Mouse (Mus musculus) gonadal fat pad, adult 2 months (tissue): ENCODE results near the gene Fam131b. TPM values are rescaled to one million over a fixed set of nuclear protein-coding genes. Genes with fewer than 3 reads are reported as not detected.
A peak's percentile ranks its signal among the peaks of the same experiment; 100 is the strongest.

Source experiments
- DNase-seq: peaks from one replicate; pipeline ENCODE4 v3.0.0-alpha.2; 2012; ENCODE audit warnings: low read depth
- polyA plus RNA-seq: library from polyadenylated mRNA; depleted of rRNA; stranded (reverse); fragments of >200 nt; gene quantifications from 2 replicates; pipeline ENCODE4 v1.2.3, GENCODE M21; 2012; rRNA removed

Gene Fam131b
- polyA plus RNA-seq: 0.22 and 0.36 TPM in 2 replicates

DNA sequence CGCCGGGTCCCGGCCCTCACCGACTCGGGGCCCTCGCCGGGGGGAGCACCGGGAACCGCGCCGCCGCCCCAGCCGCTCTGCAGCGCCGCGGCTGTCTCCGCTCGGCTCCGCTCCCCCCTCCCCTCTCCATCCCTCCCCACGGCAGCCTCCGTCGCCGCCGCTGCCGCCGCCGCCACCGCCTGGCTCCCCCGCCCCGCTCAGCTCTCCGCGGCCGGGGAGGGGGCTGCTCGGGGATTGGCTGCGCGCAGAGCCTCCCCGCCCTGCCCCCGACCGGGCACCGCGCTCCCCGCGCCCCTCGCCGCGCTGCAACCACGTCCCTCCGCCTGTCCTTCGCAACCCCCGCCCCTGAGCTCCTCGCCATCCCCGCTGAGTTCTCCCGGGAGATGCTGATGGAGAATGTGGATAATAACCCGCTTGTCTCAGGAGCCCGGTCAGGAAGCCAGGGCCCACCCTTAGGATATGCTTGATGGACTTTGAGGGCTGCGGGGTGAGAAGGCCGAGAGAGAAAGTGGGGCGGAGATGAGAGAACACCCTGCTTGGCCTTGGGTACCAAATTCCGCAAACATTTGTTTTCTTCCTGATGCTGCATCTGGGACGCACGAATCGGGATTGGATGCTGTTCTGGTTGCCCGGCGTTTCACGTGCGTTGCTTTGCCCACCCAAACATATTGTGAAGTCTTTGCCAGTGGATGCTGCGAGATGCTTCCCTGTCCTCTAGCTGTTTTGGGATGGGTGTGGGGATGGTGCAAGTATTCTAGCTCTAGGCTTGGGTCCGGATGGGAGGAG is at the start of gene Fam131b:
Fam131b (minus strand) TSS at position 162 of the 786 bp plus-strand sequence.
- DNase-seq: no peak

DNA sequence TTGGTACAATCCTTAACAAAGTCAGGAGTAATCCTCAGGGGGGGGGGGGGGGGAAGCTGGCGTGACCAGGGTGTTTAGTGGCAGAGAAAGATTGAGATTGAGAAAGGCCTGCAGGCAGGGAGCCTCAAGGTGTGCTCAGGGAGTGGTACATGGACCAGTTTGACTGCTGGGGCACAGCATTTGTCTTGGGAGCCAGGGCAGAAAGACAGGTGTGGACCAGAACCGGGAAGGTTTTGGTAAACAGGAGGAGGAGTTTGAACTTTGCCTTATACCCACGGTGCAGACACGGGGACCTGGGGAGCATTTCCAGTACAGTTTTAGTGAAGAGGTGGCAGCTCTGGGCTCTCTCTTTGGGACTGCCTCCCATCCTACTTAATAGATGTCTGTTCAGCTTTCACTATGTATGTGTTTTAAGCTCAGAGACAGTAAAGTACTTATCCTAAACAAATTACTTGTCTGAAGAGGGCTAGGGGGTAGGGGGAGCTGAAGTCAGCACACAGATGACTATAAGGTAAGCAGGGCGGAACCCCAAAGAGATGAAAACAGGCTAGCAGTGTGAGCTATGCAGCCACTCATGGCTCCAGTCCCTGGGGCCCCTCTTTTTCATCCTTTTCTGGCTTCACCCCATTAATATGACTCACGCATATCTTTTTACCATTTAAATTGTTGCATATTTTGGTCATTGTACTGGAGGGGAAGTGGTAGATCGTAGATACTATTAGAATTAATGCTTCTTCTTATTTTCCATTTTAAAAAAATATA is 49.4 kb upstream of the Fam131b start:
- no peak for DNase-seq

DNA sequence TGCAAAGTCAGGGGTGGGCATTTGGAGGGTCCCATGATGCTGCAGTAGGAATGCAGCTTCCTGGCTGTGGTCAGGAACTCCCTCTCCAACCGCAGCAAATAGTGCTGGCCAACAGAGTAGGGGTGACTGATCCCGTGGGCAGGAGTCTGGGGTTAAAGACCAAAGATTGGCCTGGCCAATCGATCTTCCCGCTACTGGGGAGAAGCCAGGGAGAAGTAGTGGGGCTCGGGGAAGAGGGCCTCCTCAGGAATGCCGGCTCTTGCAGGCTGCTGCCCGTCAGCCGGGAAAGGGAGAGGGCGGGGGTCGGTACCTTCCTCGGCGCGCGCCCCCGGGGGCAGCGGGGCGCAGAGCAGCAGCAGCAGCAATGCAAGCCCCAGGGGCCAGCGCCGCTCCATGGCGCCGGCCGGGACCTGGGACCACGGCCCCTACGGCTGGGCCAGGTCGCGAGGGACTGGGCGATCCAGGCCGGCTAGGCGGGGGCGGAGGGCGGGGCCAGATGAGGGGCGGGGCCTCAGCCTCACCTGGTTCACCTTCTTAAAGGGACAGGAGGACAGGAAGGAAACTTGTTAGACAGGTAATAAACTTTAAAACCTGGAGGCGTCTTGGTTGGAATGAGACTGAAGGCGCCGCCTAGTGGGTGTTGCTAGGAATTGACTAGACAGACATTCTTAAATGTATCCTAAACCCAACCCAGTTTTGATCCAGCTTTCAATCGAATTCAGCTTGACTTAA is 48.5 kb upstream of the Fam131b start, which contains the start of gene Epha1:
Epha1 (minus strand) TSS at position 453 of the 732 bp plus-strand sequence.
- DNase-seq: peak; percentile 55

DNA sequence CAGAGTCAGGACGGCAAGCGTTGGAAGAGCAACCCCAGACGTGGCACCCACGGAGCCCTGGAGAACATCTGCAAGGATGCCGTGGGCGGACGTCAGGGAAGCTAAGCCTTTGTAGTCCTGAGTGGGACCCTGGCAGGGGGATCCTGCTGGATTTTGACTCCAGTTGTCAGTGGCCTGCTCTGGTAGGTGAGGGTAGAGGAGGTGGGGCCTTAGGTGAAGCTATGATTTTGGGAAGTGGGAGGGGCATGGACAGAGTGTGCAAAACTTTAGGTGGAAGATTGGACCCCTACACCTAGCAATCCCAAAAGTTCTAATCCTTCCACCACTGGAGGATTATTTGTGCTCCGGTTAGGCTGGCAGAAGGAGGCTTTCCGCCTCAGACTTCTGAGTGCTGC is 48.0 kb upstream of the Fam131b start:
- no peak for DNase-seq

DNA sequence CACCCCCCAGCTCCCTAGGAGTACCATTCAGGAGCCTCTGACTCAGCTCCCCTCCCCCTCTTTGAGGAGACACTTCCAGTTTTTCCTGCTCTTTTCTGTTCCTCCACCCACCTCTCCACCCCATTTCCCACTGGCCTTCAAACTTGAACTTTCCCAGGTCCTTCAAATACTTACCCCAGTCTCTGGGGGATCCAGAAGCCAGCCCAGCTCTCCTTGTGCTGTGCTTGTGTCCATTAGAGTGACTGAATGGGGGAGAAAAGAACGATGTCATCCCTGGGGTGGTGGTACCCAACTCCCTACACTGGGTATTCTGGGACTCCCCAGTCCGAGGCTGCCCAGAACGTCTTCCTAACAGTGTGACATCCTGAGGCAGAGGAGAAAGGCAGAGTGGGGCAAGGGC is 47.6 kb upstream of the Fam131b start:
- no peak for DNase-seq

DNA sequence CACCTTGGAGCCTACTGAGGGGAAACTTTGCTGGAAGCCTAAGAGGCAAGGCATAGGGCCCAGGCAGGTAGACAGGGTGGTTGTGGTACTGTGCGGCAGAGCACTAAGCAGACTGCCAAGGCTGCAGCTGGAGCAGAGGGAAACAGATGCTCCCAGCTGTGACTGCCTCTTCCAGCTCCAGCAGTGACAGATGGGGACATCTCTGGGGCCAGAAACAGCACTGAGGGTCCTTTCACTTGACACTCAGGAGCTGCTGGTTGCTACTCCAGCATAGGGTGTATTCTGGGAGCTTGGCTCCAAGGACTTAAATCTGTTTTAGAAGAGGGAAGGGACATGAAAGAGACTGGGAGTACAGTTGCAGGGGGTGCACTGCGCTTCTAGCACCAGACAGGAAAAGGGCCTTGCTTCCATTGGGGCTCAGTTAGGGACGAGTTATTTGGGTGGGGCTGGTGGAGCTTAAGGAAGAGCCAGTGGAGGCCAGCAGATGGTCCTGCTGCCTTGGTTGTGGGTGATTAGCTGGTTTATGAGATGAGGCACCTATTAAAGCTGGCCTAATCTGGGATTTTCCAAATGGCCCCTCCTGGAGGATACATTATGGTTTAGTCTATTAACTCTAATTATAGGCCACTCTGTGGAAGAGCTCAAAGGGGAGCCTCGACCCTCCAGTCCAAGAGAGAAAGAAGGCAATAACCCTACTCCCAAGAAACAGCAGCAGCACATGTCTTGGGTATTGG is 46.4 kb upstream of the Fam131b start:
- no peak for DNase-seq

DNA sequence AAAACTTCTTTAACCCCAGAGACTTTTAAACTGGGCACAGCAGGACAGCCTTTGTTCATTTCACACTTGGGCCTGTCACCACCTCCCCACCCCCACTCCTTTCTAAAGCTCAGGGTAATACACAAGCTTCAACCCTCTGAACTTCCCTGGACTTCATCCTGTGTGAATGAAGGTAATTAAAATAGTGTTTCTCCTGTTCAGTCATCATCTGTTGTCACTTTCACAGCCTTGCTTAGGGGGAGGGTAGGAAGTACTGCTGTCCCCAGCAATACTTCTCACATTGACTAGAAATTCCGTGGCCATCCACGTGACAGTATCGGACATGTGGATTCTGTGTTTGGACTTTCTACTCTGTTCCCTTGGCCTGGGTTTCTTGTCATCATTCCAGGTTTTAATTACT is 45.4 kb upstream of the Fam131b start:
- DNase-seq: no peak

DNA sequence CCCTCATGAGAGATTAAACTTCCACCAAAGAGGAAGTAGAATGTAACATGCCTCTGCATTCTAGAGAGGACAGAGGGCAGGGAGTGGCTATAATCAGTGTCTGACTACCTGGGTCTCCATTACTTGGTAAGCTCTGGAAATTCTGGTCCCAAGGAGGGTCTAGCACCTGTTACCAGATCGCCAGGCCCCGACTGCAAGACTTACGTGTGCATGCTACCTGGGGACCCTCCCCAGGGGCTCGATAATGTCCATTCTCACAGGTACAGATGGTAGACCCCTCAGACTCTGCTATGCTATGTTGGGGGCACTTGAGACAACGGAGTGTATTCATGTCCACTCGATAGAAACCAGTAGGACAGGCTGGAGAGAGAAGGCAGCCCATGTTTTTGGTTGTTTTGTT is 40.8 kb upstream of the Fam131b start:
- DNase-seq: no peak

DNA sequence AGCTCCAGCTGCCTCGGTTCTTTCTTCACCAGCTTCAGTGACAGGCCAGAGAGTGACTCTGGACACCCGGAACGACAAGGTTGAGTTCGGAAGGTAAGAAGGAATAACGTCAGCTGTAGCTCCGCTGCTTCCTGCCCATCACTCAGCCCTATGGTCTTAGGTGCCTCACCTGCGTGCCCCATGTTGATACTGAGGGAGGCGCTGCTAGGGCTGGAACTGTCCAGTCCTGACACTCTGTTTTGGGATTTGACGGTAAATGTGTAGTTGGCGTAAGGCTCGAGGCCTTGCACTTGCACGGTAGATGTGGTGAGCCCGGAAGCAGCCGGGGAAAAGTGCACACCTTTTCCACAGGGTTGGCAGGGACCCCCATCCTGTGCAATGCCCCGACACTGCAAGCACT is 40.2 kb upstream of the Fam131b start:
- no peak for DNase-seq

DNA sequence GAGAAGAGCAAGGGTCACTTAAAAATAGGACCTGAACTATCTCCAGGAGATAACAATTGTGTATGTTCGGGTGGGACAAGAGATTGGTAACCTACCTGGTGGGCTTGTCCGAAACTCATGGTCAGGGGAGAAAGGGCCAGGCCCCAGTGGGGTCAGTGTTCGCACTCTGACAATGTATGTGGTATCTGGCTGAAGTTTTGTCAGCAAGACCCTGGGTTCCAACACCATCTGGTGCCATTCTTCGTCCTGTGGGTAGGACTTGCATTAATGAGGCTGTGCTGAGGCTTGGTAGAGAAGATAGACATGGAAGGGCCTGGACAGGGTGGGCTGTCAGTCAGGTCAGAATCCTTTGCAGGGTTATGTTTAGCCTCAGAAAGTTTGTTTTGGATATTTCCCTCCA is 39.6 kb upstream of the Fam131b start:
- DNase-seq: no peak

DNA sequence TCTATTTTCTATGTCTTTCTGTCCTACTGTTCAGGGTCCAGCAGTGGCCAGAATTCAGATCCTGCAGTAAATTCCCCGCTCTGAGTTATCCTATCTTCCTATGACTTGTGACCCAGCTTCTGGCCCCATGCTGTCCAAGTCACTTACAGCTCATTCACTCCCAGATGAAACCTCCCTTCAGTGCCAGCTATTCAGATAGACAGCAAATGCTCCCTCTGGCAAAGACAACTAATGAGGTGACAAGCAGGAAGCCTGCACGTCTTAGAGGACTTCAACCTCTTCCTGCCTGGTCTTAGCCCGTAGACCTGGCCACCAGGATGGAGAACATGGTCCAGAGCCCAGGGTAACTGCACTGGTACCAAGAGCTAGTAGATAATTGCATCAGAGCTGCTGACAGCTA is 38.5 kb upstream of the Fam131b start:
- no peak for DNase-seq

DNA sequence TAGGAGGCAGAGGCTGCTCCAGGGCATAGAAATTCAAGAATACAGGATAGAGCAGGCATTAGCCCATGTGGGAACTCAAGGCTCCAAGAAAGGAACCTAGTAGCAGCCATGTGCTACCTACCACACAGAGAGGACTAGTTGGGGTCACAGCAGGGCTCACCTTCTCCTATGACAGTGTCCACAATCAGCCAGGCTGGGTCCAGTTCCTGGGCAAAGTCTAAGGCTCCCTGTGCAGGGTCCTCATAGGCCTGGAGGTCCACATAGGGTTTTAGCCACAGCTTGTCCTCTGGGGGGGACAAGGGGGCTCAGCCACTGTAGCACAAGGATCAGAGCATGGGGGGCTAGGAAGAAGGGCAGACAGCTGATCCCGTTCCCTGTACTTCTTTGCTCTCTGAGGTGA is 38.1 kb upstream of the Fam131b start:
- no peak for DNase-seq

DNA sequence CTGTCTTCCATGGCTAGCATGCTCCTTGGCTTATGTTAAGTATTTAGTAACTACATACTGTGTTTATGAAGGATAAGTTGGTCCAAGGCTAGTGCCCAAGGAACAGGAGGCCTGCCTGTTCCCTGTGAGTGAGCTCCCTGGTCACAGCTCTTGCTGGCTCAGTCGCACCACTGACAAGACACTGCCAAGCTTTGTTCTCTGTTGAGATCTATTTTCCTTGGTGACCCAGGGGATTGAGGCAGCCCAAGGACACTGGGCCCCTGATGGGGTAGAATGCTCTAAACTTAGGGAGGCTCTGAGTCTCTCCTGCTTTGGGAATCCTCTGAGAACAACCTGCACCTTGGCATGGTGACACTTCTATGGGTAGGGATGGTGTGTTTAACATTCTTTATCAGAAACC is 37.6 kb upstream of the Fam131b start:
- no peak for DNase-seq

DNA sequence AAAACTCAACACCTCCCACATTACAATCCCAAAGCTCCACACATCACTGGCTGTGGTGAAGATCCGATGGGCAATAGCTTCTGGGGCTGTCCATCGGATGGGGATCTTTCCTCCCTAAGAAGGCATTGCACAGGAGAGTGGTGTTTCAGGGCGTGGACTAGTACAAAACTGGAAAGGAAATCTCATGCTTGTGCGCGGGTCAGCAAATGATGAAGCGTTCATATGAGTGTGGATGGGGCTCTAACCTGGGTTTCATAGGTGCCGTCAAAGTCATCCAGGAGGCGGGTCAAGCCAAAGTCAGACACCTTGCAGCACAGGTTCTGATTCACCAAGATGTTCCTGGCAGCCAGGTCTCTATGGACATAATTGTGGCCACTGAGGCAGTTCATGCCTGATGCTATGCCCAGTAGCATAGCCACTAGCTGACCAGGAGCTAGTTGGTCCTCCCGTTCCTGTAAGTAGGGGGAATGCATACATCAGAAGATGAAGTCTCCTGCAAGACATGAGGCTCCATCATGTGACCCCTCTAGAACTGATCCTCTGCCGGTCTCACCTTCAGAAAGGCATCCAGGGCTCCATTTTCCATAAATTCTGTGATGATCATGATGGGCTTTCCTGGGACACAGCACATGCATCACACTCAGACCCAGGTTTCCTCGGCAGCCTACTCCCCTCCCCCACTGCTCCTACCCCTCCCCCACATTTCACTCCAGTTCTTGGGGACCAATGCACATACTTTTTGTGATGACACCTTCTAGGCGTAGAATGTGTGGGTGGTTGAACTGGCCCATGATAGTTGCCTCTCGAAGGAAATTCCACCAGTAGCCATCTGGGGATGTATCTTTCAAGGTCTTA is 36.8 kb upstream of the Fam131b start:
- no peak for DNase-seq

DNA sequence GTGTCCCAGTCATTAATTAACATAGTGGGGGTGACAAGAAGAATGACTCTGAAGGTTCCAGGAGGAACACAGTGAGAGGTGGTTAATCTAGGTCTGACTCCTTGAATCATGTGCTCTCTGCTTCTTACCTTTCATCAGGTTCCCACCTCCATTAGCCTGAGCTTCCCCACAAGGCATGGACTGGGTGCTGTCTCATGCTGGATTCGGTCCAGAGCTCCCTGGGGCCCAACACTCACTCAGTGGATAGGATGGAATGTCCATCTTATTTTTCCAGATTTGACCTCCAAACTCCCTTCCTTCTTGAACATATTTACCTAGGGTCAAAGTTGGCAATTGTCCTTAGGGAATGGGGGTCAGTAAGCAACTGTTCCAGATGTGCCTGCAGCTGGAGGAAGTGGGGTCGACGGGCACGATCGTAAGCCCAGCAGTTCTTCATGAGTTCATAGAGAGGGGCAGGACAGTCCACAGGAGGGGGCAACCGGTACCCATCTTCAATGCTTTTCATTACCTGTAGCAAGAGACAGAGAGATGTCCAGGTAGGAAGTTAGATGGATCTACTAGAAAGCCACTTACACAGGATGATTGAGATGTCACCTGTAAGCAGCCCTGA is 35.9 kb upstream of the Fam131b start:
- no peak for DNase-seq

DNA sequence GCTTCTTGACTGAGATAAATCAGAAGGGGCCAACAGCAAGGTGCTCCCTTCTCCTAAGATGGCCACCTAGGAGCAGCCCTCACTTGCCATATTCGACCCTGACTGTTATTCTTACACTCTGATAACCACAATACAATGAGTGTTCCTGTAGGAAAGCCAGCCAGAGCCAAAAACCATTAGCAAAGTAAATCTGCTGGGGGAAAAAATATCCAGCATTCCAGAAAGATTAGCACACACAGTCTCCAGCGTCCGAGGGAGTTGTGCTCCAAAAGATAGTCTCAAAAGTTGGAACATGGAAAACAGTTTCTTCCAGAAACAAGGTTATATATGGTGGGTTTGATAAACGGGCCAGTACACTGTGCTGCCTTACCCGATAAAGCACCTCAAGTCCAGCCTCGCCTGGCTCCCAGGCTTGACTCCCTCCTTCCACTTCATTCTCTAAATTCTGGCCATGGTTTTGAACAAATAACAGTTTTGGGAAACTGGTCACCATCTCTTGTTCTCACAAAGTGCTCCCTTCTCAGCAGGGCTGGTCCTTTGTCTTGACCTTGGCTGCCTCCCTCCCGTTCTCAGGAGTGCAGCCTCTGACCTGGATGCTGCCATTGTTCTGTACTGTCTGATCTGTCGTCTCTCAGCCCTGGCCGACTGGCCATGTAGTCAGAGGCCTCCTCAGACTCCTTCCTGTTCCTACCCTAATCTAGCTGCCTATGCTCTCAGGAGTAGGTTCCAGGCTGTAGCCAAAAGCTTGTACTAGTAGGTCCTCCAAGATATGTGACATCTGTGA is 35.1 kb upstream of the Fam131b start:
- DNase-seq: no peak

DNA sequence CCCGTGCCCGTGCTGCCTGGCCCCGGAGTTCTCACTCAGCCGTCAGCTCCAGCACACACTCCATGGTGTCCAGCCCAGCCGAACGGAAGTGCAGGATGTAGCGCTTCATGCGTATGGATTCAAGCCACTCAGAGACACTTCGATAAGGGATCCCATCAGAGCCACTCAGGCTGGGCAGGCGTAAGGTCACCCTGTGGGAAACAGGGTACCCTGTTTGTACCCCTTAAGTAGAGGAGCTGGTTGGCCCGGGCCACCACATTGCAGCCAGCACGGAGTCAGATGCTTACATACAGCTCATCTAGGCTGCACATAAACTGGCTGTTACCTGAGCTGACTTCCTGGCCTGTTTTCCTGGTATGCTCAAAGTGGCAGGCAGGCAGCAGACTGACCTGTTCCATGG is 34.5 kb upstream of the Fam131b start:
- no peak for DNase-seq

DNA sequence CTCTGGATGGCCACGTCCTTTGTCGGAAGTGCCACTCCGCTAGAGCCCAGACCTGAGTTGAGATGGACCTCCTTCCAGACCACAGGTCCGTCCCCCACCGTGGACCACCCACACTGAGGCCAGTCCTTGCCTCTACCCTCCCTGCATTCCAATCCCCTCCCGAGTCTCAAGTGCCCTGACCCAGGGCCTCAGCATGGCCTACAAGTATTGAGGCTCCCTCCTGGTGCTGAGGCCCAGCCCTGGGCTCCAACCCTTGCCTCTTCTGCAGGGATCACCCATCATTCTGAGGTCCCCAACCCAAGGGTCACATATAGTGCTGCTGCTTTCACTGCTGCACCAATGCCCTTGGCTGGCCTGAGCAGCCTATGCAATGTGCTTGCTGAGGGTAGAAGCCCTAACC is 33.5 kb upstream of the Fam131b start:
- DNase-seq: no peak

DNA sequence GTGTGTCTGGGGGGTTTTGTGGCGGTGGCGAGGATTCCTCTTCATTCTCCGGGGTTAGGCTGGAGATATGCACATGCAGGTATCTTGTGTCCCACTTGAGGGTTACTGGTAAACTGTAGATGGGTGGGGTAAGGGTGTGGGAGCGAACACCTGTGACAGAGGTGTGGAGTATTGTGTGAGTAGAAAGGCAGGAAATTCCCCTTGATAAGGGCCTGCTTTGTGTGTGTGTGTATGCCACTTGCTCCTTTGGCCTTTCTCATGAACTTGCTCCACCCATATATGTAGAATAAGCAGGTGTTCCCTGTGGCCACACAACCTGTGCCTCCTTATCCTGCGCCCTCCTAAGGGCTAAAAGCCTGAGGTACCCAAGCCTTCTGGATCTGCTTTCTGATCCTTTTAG is 32.5 kb upstream of the Fam131b start:
- no peak for DNase-seq
